Mouse (Mus musculus) forebrain, postnatal 0 days (tissue): ENCODE results near the gene Hrh1. TPM values are rescaled to one million over a fixed set of nuclear protein-coding genes. Genes with fewer than 3 reads are reported as not detected.

Source experiments
- ATAC-seq: fragments of 200-750 bp; cut with Nextera tagmentation; 2 replicates; pipeline ENCODE4 v1.8.0; 2017; ENCODE audit warnings: mild to moderate bottlenecking, moderate library complexity
- DNase-seq: peaks from one replicate; pipeline ENCODE4 v3.0.0-alpha.2; 2015
- H3K27ac ChIP-seq: fragments of 300-500 bp; sonication (generic); 2 replicates; pipeline ENCODE4 v1.5.1; 2014; ENCODE audit warnings: low read depth, mild to moderate bottlenecking, antibody characterized with exemption, low read length, moderate library complexity, mixed read lengths
- H3K27me3 ChIP-seq: fragments of 300-500 bp; sonication (generic); 2 replicates; pipeline ENCODE4 v1.6.1; 2014; ENCODE audit warnings: mild to moderate bottlenecking, low read length, mixed read lengths; ENCODE audit not compliant: insufficient read depth
- H3K36me3 ChIP-seq: fragments of 300-500 bp; sonication (generic); 2 replicates; pipeline ENCODE4 v1.6.1; 2014; ENCODE audit warnings: mild to moderate bottlenecking, moderate library complexity; ENCODE audit not compliant: insufficient read depth
- H3K4me1 ChIP-seq: fragments of 300-500 bp; sonication (generic); 2 replicates; pipeline ENCODE4 v1.6.1; 2014; ENCODE audit warnings: antibody characterized with exemption; ENCODE audit not compliant: insufficient read depth
- H3K4me2 ChIP-seq: fragments of 300-500 bp; sonication (generic); 2 replicates; pipeline ENCODE4 v1.6.1; 2014; ENCODE audit warnings: low read depth, mild to moderate bottlenecking, moderate library complexity
- H3K4me3 ChIP-seq: fragments of 300-500 bp; sonication (generic); 2 replicates; pipeline ENCODE4 v1.5.1; 2014; ENCODE audit warnings: low read depth, low read length, mixed read lengths
- H3K9ac ChIP-seq: fragments of 300-500 bp; sonication (generic); 2 replicates; pipeline ENCODE4 v1.6.1; 2014; ENCODE audit warnings: mild to moderate bottlenecking
- H3K9me3 ChIP-seq: fragments of 300-500 bp; sonication (generic); 2 replicates; pipeline ENCODE4 v1.6.1; 2016; ENCODE audit warnings: low read length
- CTCF ChIP-seq: sonication (generic); IDR thresholded peaks from 2 replicates; pipeline ENCODE4 v1.5.1; 2016; ENCODE audit warnings: antibody characterized with exemption, control low read depth, low read depth
- WGBS: fragments of 180-500 bp; shearing (Covaris S2); extraction: QIAGEN DNeasy Blood & Tissue Kit; methylation state at CpG from one replicate; pipeline ENCODE4 v1.1.7; 2014; 5-methylcytosine and 5-hydroxymethylcytosine counted together
- polyA plus RNA-seq: library from polyadenylated mRNA; unstranded; fragments of >200 nt; fragmentation: Nextera tagmentation; extraction: Ambion mirVana; gene quantifications from 2 replicates; pipeline ENCODE4 v1.2.1, GENCODE M21; 2015
- total RNA-seq: library from RNA; depleted of rRNA; stranded (reverse); fragments of >200 nt; gene quantifications from 2 replicates; pipeline ENCODE4 v1.2.3, GENCODE M21; 2014

Hrh1 gene
- total and polyA plus RNA-seq, 2 experiments from 2014 or later: 2.6 to 3.6 TPM

GRCm38 (mm10) chr6:114440302-114440701 is 42.6 kb downstream of the Hrh1 start:
- ATAC-seq (no peak), DNase-seq (no peak)
- Histone ChIP-seq H3K4me2 (no peak overlapping the region), H3K9ac (no peak overlapping the region), H3K36me3 (no peaks in the 10 kb centered on the region), H3K27ac (no peak overlapping the region), H3K4me1 (peaks cover 4% of the 10 kb centered on the region; the same call in 1 of the 2 replicates), H3K27me3 (no peaks in the 10 kb centered on the region), H3K4me3 (no peak overlapping the region), H3K9me3 (peaks cover 9% of the 10 kb centered on the region; the same call in 1 of the 2 replicates)
- no peak for TF ChIP-seq CTCF
- 56% methylated on average over 2 of the region's 2 CpGs for WGBS

DNA sequence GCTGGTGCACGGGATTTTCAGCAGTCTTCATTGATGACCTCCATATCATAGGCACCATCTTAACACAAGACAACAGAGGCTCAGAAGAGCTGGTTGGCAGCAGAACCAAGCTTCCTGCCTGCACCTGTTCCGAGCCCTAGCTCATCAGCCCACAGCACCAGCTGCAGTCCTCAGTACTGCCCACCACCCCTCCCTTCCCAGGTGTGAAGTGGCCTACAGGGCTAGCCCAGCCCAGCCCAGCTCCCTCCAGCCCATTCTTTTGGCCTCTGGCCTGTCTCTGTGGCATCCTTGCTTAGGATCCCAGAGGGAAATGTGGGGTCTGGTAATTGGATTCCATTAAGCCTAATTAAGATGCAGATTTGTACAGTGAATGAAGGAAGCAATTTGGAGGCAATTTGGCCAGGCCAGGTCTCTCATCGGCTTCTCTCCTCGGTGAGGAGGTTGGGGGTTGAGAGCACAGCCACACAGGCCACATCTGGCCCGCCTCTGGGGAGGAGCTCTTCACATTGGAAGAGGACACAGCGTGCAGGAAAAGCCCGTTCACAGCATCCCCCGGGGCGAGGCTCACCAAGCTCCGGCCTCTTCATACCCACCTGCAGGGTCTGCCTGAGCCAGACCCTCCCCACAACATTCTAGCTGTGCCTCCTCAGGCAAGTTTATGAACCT is 43.2 kb downstream of the Hrh1 start:
- no peak for TF ChIP-seq CTCF
- H3K9me3 ChIP-seq: peaks cover 12% of the 10 kb centered on the region; the same call in 1 of the 2 replicates
- H3K27me3 ChIP-seq: no peaks in the 10 kb centered on the region
- no peak overlapping the region for H3K27ac ChIP-seq
- H3K4me2 ChIP-seq: no peak overlapping the region
- peaks cover 2% of the 10 kb centered on the region; the same call in 1 of the 2 replicates for H3K4me1 ChIP-seq
- H3K36me3 ChIP-seq: no peaks in the 10 kb centered on the region
- DNase-seq (no peak), ATAC-seq (peak; percentile 42)
- H3K9ac ChIP-seq: no peak overlapping the region
- no peak overlapping the region for H3K4me3 ChIP-seq
- WGBS: 32% methylated on average over 10 of the region's 10 CpGs

DNA sequence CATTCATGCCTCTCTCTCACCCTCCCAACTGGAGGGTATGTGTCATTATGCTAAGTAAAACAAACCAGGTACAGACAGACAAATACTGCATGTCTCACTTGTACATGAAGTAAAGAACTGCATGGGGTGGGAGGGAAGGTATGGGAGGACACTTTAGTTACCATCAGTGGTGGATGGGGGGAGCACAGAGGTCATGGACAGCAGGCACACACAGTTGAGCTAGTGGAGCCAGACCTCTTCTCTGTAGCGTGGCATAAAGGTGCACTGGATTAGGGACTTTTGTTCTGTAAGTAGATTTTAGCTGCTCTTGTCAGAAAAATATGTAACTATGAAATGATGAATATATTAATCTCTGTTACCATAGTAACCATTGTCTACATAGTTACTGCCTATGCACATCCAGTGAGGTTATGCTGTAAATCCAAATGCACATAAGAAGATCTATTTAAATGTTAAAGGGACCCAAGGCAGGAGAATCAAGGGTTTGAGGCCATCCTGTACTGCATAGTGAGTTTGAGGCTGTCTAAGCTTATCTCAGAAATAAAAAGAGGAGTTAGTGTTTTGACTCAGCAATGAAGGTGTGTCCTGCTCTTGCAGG is 46.6 kb downstream of the Hrh1 start:
- Histone ChIP-seq H3K9me3 (peaks cover 11% of the 10 kb centered on the region; the same call in 1 of the 2 replicates), H3K27ac (peak overlapping the region; percentile 77), H3K4me1 (peaks cover 2% of the 10 kb centered on the region; the same call in 1 of the 2 replicates), H3K4me2 (no peak overlapping the region), H3K36me3 (no peaks in the 10 kb centered on the region), H3K4me3 (no peak overlapping the region), H3K9ac (no peak overlapping the region), H3K27me3 (no peaks in the 10 kb centered on the region)
- TF ChIP-seq CTCF: no peak
- 53% methylated on average over 1 of the region's 1 CpGs for WGBS
- DNase-seq (peak; percentile 47), ATAC-seq (peak; percentile 80)

- no peak for DNase-seq
Measured at GRCm38 (mm10) chr6:114444976-114445375, 47.2 kb downstream of the Hrh1 start.

GRCm38 (mm10) chr6:114448888-114449287 is 51.2 kb downstream of the Hrh1 start:
- Histone ChIP-seq H3K36me3 (no peaks in the 10 kb centered on the region), H3K27me3 (no peaks in the 10 kb centered on the region), H3K9ac (no peak overlapping the region), H3K4me2 (no peak overlapping the region), H3K9me3 (0 out of 2 replicates have a peak, but pooled peaks cover 4% of the 10 kb centered on the region), H3K4me1 (peaks cover 2% of the 10 kb centered on the region; the same call in 1 of the 2 replicates), H3K4me3 (no peak overlapping the region), H3K27ac (peak overlapping the region; percentile 24; the same call in 1 of the 2 replicates)
- 60% methylated on average over 9 of the region's 9 CpGs for WGBS
- TF ChIP-seq CTCF: no peak
- DNase-seq (peak; percentile 58), ATAC-seq (peak; percentile 39; the same call in 1 of the 2 replicates)

More at GRCm38 (mm10) chr6:114444976-114445375, 47.2 kb downstream of the Hrh1 start:
- Histone ChIP-seq H3K4me1 (peaks cover 2% of the 10 kb centered on the region; the same call in 1 of the 2 replicates), H3K9ac (no peak overlapping the region), H3K4me3 (no peak overlapping the region), H3K4me2 (no peak overlapping the region), H3K27me3 (no peaks in the 10 kb centered on the region), H3K27ac (peak overlapping the region; percentile 77; the same call in 1 of the 2 replicates), H3K9me3 (peaks cover 4% of the 10 kb centered on the region; the same call in 1 of the 2 replicates), H3K36me3 (no peaks in the 10 kb centered on the region)
- TF ChIP-seq CTCF: no peak
- 85% methylated on average over 3 of the region's 3 CpGs for WGBS
- ATAC-seq: no peak

- TF ChIP-seq CTCF: no peak
- Histone ChIP-seq H3K4me2 (no peak overlapping the region), H3K4me3 (no peak overlapping the region), H3K27ac (no peak overlapping the region), H3K9ac (no peak overlapping the region), H3K27me3 (no peaks in the 10 kb centered on the region), H3K4me1 (no peaks in the 10 kb centered on the region), H3K36me3 (no peaks in the 10 kb centered on the region), H3K9me3 (no peaks in the 10 kb centered on the region)
- 96% methylated on average over 4 of the region's 4 CpGs for WGBS
- ATAC-seq (no peak), DNase-seq (no peak)
Measured at GRCm38 (mm10) chr6:114455267-114455666, 57.5 kb downstream of the Hrh1 start.
